Mouse (Mus musculus) cerebral cortex, adult 2 months (tissue): ENCODE results near the gene Slc2a10.

Experiments used
- WGBS: fragments of 180-500 bp; shearing (Covaris S2); methylation state at CpG from one replicate; pipeline ENCODE4 v1.1.7; 2018; 5-methylcytosine and 5-hydroxymethylcytosine counted together

Gene Slc2a10

DNA sequence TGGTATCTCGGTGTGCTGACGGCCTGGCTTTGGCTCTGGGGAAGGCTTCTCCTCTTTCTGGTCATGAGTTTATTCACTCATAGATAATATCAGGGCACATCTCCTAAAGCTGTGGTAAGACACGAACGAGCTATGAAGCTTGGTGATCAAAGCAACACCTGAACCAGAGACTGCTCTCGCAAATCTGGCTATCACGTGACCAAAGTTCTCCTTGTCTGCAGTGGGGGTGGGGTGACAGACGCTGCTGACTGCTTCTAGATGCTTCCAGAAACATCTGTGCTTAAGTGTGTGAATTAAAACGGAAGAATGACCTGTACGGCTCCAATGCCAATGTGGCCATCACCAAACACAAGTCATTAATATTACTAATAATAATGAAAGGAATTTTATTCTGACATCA is 6.1 kb downstream of the Slc2a10 start:
- 58% methylated on average over 9 of the region's 9 CpGs for WGBS

DNA sequence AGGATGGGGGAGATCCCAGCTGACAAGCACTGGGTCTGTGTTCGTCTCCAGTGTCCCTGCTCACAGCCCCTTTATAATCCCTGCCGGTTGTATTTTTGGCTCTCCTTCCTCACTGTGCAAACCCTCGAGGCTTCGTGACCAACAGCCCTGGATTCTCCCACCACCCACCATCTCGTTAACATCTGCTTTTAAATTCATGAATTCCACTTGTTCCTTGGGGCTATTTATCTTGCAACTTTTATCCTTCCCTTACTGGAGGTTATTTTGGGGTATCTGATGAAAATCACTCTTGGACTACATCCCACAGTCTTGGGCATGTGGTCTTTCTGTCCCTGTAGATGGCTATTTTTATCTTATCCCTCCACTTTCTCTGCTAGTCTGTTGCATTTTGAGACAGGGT is 6.9 kb downstream of the Slc2a10 start:
- WGBS: 12% methylated on average over 5 of the region's 5 CpGs

DNA sequence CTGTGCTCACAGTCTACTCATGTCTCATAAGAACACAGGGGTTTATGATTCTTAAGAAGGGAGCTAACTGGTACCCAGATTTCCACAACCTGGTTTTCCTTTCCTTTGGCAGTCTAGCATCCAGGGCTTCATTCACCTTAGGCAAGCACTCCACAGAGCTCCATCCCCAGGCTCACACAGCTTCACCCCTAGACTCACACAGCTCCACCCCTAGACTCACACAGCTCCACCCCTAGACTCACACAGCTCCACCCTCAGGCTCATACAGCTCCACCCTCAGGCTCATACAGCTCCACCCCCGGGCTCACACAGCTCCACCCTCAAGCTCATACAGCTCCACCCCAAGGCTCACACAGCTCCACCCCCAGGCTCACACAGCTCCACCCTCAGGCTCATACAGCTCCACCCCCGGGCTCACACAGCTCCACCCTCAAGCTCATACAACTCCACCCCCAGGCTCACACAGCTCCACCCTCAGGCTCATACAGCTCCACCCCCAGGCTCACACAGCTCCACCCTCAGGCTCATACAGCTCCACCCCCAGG is 7.4 kb downstream of the Slc2a10 start:
- WGBS: 65% methylated on average over 2 of the region's 2 CpGs

DNA sequence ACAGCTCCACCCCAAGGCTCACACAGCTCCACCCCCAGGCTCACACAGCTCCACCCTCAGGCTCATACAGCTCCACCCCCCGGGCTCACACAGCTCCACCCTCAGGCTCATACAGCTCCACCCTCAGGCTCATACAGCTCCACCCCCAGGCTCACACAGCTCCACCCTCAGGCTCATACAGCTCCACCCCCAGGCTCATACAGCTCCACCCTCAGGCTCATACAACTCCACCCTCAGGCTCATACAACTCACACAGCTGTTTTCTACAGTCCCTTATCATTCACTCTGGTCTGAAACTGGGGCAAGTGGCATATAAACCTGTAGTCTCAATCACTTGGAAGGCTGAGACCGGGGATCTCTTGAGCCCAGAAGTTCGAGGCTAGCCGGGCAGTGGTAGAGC is 7.9 kb downstream of the Slc2a10 start:
- WGBS: 96% methylated on average over 4 of the region's 4 CpGs

DNA sequence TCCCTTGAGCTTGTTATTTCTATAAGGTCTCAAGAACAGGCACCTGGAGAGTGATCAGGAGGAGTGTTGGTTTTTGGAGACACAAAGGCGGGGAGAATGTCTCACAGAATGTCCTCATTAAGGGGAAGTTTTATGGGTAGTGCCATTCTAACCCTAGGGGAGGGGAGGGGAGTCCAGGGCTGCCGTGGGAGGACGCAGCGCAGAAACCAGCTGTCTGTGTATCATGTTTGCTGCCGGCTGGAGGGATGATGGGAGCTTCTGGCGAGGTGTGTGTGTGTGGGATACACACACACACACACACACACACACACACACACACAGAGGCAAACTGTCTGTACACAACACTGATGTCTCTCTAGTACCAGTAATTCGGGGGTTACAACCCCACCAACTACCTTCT is 8.8 kb downstream of the Slc2a10 start:
- WGBS: 29% methylated on average over 7 of the region's 7 CpGs

DNA sequence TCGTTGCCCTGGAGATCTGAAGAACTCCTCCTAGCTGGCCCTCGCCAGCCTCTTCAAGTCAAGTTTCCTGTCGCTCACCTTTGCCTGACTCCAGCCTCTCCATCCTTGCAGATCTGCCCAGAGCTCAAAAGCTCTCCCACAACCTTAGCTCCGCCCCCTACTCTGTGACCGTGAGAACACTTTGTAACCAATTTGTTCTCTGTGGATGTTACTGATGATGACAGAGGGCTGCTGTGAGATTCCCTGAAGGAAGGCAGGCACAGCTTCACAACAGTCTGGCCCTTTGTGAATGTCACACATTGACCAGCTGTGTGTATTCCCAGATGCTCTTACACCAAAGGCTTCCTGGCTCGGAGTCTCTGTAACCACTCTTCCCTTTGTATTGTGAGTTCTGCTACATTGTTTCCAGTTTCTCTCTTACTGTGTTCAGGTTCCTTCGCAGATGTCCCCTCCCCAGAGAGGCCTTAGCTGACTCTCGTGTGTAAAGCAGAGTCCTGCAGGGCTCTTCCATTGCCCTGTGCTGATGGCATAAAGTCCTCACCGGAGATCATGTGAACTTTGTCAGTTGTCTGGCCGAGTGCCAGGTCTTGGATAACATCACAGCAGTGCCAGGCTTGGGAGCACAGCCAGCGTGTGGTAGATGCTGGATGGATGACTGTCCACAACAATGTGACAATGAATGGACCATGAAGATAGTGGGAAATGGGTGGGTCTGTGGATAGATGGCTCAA is 9.4 kb downstream of the Slc2a10 start:
- WGBS: 29% methylated on average over 11 of the region's 11 CpGs

DNA sequence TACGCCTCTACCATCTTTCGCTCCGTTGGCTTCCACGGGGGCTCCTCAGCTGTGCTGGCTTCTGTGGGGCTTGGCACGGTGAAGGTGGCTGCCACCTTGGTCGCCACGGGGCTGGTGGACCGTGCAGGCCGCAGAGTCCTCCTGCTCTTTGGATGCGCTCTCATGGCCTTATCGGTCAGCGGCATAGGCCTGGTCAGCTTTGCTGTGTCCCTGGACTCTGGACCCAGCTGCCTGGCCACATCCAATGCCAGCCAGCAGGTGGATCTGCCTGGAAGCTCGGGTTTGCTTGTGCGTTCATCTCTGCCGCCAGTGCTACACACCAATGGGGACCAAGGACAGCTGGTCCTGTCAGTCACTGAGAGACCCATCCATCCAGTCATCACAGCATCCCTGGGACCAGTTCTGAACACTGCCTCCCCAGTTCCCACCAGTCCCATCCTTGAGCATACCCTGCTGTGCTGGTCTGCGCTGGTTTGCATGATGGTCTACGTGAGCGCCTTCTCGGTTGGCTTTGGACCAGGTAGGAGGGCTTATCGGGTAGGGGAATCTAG is 11.7 kb downstream of the Slc2a10 start:
- WGBS: 97% methylated on average over 20 of the region's 20 CpGs

DNA sequence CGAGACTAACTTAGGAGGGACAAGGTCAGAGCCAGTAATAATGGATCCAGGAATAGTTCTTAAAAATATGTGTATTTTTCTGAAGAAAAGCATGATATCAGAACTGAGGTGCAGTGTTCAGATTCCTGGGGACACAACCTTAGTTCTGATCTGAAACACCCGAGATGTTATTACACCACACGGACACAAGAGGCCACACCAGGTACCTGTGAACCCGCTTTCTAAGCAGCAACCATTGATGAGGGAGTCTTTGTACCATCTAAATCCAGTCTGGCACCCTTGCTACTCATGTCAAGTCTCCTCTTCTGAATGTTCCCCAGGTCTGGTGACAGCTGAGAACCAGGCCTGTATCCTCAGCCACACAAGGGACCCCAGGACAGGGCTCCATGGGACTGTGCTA is 22.0 kb downstream of the Slc2a10 start:
- WGBS: 74% methylated on average over 4 of the region's 4 CpGs

DNA sequence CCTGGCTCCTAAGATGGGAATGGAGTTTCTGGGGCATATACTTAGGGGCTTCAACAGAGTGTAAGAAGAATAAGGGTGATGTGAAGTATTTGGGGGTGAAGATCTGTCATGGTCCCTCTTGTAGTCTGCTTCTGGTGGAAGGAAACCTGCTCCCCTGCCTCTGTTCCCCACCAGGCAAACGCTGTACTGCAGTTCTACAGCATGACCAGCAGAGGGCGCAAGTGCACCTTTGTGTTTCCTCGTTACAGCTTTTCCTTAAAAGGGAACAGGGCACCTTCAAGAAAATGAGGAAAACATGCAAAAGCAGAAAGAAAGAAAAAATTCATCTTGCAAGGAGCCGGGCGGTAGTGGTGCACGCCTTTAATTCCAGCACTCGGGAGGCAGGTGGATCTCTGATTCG is 25.5 kb downstream of the Slc2a10 start:
- WGBS: 7% methylated on average over 8 of the region's 8 CpGs

DNA sequence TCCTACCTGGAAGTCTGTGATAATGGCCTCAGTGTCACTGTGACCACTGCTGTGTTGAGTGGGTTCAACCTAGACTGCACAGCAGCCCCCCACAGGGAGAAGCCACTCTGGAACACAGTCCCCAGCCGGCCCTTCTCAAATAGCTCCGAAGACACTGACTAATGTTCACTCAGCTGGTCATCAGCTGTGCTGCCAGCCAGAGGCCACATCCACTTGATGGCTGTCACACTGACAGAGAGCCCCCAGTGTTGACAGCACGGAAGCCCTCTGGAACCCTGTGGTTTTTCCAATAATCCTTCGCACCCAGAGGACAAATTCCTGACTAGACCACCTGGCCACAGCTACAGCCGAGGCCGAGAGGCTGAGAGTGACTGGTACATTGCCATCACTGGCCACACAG is 30.2 kb downstream of the Slc2a10 start:
- WGBS: 86% methylated on average over 6 of the region's 6 CpGs

DNA sequence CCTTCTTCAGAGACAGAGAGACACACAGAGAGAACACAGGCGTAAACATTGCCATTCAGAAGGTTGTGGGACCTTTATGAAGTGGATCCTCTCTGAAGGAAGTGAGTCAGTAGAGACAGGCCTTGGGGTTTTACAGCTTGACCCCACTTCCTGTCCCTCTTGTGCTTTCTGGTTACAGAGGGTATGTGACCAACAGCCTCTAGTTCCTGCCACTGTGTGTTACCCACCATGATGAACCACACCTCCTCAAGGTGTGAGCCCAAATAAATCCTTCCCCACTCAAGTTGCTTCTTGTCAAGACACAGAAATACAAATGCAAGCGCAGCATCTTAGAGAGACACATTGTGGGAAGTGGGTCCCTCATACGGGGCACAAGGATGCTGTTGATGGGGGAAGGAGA is 37.4 kb downstream of the Slc2a10 start:
- 81% methylated on average over 3 of the region's 3 CpGs for WGBS

DNA sequence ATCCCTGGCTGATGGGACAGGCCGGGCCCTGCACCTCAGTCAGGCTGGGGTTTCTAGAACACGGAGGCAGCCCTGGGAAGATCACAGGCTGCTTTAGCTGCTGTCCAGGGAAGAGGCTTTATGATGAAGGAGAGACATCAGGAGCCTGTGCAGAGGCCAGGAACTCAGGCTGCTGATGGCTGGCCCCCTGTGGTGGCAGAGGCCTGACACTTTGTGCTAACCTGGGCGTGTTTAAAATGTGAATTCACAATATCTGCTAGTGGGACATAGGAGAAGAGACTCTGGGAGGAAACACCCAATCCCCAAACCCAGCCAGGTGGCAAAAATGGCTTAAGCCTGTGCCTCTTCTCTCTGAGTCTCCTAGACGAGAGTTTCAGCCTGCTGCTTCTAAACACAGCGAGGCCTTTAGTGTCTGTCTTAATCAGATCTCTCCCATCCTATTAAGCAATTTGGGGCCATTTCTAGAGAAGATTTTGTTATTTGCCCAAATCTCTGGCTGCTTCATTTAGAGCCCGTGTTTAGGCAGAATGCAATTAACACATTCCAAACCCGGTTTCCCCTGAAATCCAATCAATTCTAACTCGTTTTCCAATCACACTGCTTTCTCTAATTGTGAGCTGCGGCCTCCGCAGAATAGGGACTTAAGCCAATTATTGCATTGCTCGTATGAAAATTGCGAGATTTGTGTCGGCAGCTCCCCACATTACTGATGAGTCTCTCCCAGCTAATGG is 39.5 kb downstream of the Slc2a10 start:
- WGBS: 68% methylated on average over 13 of the region's 13 CpGs

DNA sequence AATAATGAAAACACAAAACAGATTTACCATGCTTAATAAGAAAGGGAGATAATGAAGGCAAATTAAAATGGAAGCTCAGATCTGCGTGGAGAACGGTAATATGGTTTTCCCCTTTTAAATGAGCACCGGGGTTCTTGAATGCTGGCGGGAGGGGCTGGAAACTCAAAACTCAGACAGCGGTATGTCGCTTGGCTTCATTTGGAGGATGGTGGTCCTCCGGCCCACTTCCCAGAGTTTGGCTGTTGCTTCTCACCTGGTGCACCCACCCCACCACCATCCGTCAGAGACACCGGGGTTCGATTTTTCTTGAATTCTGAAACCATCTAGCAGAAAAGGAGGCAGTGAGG is 40.1 kb downstream of the Slc2a10 start:
- 69% methylated on average over 10 of the region's 10 CpGs for WGBS

DNA sequence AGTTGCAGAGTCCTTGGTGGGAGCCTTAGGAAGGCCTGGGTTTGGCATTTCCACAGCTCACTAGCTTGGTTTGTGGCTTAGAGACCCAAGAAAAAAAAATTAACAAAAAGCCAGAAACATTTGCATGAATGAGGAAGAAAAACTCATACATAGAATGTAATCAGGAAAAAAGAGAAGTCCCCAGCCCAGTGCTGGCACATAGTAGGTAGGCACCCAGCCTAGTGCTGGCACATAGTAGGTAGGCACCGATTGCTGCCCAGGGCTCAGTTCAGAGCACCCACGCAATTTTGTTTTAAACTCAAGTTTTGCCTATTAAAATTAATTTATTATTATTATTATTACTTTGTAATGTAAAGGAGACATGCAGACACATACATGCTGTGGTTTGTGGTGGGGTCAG is 42.1 kb downstream of the Slc2a10 start:
- WGBS: 95% methylated on average over 2 of the region's 2 CpGs

DNA sequence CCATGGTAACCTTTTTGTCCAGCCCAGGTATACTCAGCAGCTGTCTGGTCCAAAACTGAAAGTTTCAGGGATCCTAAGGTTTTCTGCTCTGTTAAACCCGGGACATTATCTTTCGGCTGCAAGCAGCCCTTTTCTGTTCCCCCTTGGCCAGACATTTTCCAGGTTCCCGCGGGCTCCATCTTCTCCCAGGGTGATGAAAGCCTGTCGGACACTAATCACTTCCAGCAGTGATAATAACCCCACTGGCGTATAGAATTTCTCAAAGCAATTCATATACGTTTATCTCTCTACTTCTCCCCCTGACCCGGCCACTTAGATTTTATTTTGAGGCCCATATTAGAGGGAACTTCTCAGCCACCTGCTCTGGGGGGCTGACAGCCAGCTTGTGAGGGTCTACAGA is 42.8 kb downstream of the Slc2a10 start:
- WGBS: 80% methylated on average over 8 of the region's 8 CpGs

DNA sequence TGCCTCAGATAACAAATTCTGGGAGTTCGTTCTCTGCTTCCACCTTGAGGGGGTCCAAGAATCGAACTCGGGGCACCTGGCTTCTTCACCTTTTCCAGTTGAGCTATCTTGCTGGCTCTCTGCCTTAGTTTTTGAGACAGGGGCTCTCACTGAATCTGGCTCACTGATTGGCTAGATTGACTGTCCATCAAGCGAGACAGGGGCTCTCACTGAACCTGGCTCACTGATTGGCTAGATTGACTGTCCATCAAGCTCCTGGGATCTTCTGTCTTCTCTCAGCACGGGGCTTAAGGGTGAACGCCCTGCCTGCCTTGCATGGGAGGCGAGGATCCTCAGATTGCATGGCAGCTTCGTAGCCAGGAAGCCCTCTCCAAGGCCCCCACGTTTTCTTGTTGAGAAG is 43.8 kb downstream of the Slc2a10 start:
- WGBS: 66% methylated on average over 9 of the region's 9 CpGs

DNA sequence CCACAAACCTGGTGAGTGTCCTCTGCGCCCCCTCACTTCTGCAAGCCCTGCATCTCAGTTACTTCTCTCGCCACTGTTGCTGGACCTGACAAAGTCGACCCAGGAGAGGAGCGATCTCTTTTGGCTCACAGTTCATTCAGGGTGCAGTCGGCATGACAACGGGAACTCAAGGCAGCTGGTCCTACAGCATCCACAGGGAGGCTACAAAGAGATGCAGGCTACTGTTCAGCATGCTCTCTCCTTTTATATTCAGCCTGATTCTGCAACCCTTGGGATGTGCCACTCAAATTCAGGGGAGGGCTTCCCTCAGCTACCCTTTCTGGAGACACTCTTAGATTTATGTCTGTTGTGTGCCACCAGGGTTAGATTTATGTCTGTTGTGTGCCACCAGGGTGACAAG is 45.0 kb downstream of the Slc2a10 start:
- 52% methylated on average over 6 of the region's 6 CpGs for WGBS

DNA sequence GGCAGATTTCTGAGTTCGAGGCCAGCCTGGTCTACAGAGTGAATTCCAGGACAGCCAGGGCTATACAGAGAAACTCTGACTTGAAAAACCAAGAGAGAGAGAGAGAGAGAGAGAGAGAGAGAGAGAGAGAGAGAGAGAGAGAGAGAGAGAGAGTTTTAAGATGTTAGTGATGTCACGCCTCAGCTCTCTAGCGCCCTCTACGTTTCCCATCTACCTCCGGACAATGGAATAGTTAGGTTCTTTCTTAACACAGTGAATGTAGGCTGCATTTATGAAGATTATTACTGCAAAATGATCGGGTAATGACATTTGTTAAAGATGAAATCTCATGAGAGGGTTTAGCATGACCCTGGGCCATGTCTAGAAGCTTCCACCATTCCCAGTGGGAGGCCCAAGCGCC is 46.8 kb downstream of the Slc2a10 start:
- 85% methylated on average over 7 of the region's 7 CpGs for WGBS

DNA sequence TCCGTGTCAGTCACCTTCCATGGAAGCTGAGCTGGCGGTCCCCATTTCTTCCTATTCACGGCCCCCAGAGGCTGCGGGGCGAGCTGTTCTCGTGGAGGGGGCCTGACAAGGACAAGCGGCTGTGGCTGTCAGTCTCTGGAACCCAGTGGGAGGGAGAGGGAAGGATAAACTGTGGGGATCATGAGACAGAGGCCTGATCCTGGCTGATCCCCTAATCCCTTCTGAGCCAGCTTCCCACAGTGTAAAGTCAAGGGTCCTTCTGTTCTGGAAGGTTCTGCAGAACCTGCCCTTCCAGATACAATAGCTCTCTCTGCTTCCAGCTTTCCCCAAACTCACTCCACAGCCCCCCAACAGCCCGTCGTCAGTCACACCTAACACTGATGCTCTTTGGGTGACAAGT is 50.5 kb downstream of the Slc2a10 start:
- WGBS: 89% methylated on average over 9 of the region's 9 CpGs

DNA sequence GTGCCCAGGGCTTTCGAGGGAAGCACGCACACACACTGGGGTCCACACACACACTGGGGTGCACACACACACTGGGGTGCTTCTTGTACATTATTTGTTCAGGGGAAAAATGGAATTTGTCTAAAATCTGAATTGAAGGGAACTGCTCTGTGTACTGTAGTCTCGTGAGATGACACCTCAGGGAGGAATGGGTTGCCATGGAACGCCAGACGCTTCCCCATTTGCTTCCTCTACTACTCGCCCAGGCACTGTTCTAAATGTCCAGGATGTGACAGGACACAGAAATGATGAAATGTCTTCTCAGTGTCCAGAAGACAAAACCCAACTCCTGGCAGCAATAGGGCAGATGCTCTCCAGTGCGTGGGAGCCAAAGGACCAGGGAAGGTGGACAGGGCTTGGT is 53.7 kb downstream of the Slc2a10 start:
- 77% methylated on average over 7 of the region's 7 CpGs for WGBS

DNA sequence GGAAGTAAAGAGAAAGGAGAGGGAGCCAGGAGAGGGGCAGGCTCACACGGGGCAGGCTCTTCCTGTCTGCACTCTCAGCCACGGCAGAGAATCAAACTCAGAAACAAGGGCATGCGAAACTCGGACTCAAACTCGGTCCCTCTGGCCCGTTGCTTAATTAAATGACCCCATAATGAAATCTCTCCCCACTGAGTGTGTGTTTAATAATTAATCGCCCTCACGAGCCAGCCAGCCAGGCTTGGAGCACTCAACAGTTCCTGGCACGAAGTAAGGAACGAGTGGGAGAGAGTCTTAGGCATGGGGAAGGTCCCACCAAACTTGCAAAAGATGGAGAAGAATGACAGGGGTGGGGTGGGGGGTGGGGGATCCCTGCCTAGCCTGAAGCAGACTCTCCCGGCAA is 55.3 kb downstream of the Slc2a10 start:
- 62% methylated on average over 11 of the region's 11 CpGs for WGBS

DNA sequence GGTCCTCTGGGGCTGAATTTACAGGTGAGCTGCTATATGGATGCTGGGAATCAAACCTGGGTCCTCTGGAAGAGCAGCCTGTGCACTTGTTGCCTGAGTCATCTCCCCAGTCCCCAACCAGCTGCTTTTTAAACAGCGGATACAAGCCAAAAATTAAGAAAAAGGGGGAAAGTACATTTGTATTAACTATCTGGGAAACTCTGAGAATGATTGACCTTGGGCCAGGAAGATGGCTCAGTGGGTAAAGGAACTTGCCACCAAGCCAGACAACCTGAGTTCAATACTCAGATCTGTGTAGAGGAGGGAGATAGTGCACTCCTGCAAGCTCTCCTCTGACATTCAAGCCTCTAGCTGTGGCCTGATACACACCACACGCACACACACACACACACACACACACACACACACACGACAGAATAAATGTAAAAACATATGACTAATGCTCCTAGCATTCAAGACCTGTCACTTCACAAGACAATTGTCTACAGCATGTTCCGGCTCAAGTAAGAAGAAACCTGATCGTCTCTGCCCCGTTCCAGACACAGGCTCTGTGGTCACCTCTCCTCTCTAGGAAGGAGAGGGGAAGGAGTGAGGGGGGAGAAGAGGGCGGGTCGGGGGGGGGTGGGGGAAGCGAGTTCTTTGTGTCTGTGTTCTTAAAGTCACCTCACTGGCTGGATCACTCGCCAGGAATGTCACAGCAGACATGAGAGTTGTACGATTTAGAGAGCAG is 56.1 kb downstream of the Slc2a10 start:
- 55% methylated on average over 11 of the region's 11 CpGs for WGBS
